Mouse (Mus musculus) midbrain, embryonic 11.5 days (tissue): ENCODE measurements around the gene Tmprss11c. TPM values are rescaled to one million over a fixed set of nuclear protein-coding genes. Genes with fewer than 3 reads are reported as not detected.
"Not testable (repeated sequence)": the region's sequence is repeated elsewhere in the genome, so short reads cannot be mapped to it uniquely, and the experiment has no call there.

Experiments
- ATAC-seq: fragments of 200-750 bp; cut with Nextera tagmentation; 2 replicates; pipeline ENCODE4 v1.8.0; 2017; ENCODE audit warnings: moderate TSS enrichment, moderate library complexity; ENCODE audit not compliant: low FRiP score
- DNase-seq: peaks from one replicate; pipeline ENCODE4 v3.0.0; 2015; ENCODE audit warnings: low spot score; ENCODE audit errors: missing footprints
- H3K27ac ChIP-seq: fragments of 300-500 bp; sonication (generic); 2 replicates; pipeline ENCODE4 v1.5.1; 2014; ENCODE audit warnings: low read depth, low read length
- H3K27me3 ChIP-seq: fragments of 300-500 bp; sonication (generic); 2 replicates; pipeline ENCODE4 v1.6.1; 2014; ENCODE audit warnings: mild to moderate bottlenecking, low read length, moderate library complexity, mixed read lengths; ENCODE audit not compliant: control insufficient read depth, insufficient read depth
- H3K36me3 ChIP-seq: fragments of 300-500 bp; sonication (generic); 2 replicates; pipeline ENCODE4 v1.6.1; 2014; ENCODE audit warnings: mild to moderate bottlenecking, low read length, moderate library complexity, mixed read lengths; ENCODE audit not compliant: control insufficient read depth, insufficient read depth
- H3K4me1 ChIP-seq: fragments of 300-500 bp; sonication (generic); 2 replicates; pipeline ENCODE4 v1.6.1; 2014; ENCODE audit warnings: low read length; ENCODE audit not compliant: control insufficient read depth, insufficient read depth
- H3K4me2 ChIP-seq: fragments of 300-500 bp; sonication (generic); 2 replicates; pipeline ENCODE4 v1.6.1; 2014; ENCODE audit warnings: mild to moderate bottlenecking, moderate library complexity
- H3K4me3 ChIP-seq: fragments of 300-500 bp; sonication (generic); 2 replicates; pipeline ENCODE4 v1.5.1; 2014; ENCODE audit warnings: low read depth, low read length
- H3K9ac ChIP-seq: fragments of 300-500 bp; sonication (generic); 2 replicates; pipeline ENCODE4 v1.6.1; 2014; ENCODE audit warnings: low read length
- H3K9me3 ChIP-seq: fragments of 300-500 bp; sonication (generic); 2 replicates; pipeline ENCODE4 v1.6.1; 2016; ENCODE audit warnings: low read length; ENCODE audit not compliant: control insufficient read depth
- WGBS: fragments of 180-500 bp; shearing (Covaris S2); extraction: QIAGEN DNeasy Blood & Tissue Kit; methylation state at CpG from one replicate; pipeline ENCODE4 v1.1.7; 2014; 5-methylcytosine and 5-hydroxymethylcytosine counted together
- polyA plus RNA-seq: library from polyadenylated mRNA; unstranded; fragments of >200 nt; fragmentation: Nextera tagmentation; extraction: Ambion mirVana; gene quantifications from 2 replicates; pipeline ENCODE4 v1.2.1, GENCODE M21; 2014

Gene Tmprss11c
- polyA plus RNA-seq = not detected in 2 replicates

- Histone ChIP-seq H3K4me3 (no peak within 1 kb of the TSS), H3K9me3 (no peaks in the 10 kb centered on the region), H3K9ac (no peak within 1 kb of the TSS), H3K27ac (no peak within 1 kb of the TSS), H3K4me2 (no peak within 1 kb of the TSS), H3K27me3 (no peaks in the 10 kb centered on the region), H3K4me1 (no peaks in the 10 kb centered on the region), H3K36me3 (no peaks in the 10 kb centered on the region)
- DNase-seq = no peak
- 81% methylated on average over 4 of the region's 4 CpGs for WGBS
- ATAC-seq = no peak
These were observed at the start of gene Tmprss11c for GRCm38 (mm10) chr5:86289208-86289607. Gene Tmprss11c, minus strand, starts transcription at chr5:86289308.

- not testable (repeated sequence) for DNase-seq, H3K27ac ChIP-seq, H3K9me3 ChIP-seq, H3K9ac ChIP-seq, H3K4me1 ChIP-seq, H3K36me3 ChIP-seq, H3K27me3 ChIP-seq
- peak overlapping the region; percentile 23 for H3K4me3 ChIP-seq
- peak overlapping the region; percentile 28; the same call in 1 of the 2 replicates for H3K4me2 ChIP-seq
- ATAC-seq = peak; percentile 84
- 52% methylated on average over 26 of the region's 30 CpGs for WGBS
These were observed 29.2 kb upstream of the Tmprss11c start for GRCm38 (mm10) chr5:86318018-86318956.

GRCm38 (mm10) chr5:86306116-86306515, 17.0 kb upstream of the Tmprss11c start:
- no peak for DNase-seq
- Histone ChIP-seq H3K27ac (no peak overlapping the region), H3K9ac (no peak overlapping the region), H3K36me3 (no peaks in the 10 kb centered on the region), H3K27me3 (no peaks in the 10 kb centered on the region), H3K9me3 (no peaks in the 10 kb centered on the region), H3K4me1 (no peaks in the 10 kb centered on the region), H3K4me2 (no peak overlapping the region), H3K4me3 (no peak overlapping the region)
- 90% methylated on average over 5 of the region's 5 CpGs for WGBS
- no peak for ATAC-seq

GRCm38 (mm10) chr5:86303877-86304276, 14.8 kb upstream of the Tmprss11c start:
- ATAC-seq (no peak), DNase-seq (no peak)
- Histone ChIP-seq H3K36me3 (no peaks in the 10 kb centered on the region), H3K27me3 (no peaks in the 10 kb centered on the region), H3K4me3 (no peak overlapping the region), H3K9me3 (no peaks in the 10 kb centered on the region), H3K9ac (no peak overlapping the region), H3K4me2 (no peak overlapping the region), H3K4me1 (no peaks in the 10 kb centered on the region), H3K27ac (no peak overlapping the region)
- WGBS = 85% methylated on average over 8 of the region's 8 CpGs

GRCm38 (mm10) chr5:86246559-86246958, 42.5 kb downstream of the Tmprss11c start:
- H3K9me3 ChIP-seq = no peaks in the 10 kb centered on the region
- H3K27ac ChIP-seq = no peak overlapping the region
- no peak overlapping the region for H3K4me3 ChIP-seq
- H3K27me3 ChIP-seq = no peaks in the 10 kb centered on the region
- H3K36me3 ChIP-seq = no peaks in the 10 kb centered on the region
- no peak for ATAC-seq
- no peak for DNase-seq
- H3K9ac ChIP-seq = no peak overlapping the region
- H3K4me2 ChIP-seq = no peak overlapping the region
- no peaks in the 10 kb centered on the region for H3K4me1 ChIP-seq
- 92% methylated on average over 11 of the region's 11 CpGs for WGBS

GRCm38 (mm10) chr5:86244880-86245279, 44.2 kb downstream of the Tmprss11c start:
- Histone ChIP-seq H3K4me2 (no peak overlapping the region), H3K27ac (no peak overlapping the region), H3K36me3 (no peaks in the 10 kb centered on the region), H3K27me3 (no peaks in the 10 kb centered on the region), H3K9me3 (no peaks in the 10 kb centered on the region), H3K4me3 (no peak overlapping the region), H3K9ac (no peak overlapping the region), H3K4me1 (no peaks in the 10 kb centered on the region)
- no peak for DNase-seq
- ATAC-seq = no peak
- WGBS = 74% methylated on average over 1 of the region's 1 CpGs

- no peak overlapping the region for H3K9ac ChIP-seq
- no peaks in the 10 kb centered on the region for H3K36me3 ChIP-seq
- no peak overlapping the region for H3K4me3 ChIP-seq
- no peaks in the 10 kb centered on the region for H3K27me3 ChIP-seq
- ATAC-seq (no peak), DNase-seq (no peak)
- no peak overlapping the region for H3K27ac ChIP-seq
- no peak overlapping the region for H3K4me2 ChIP-seq
- no peaks in the 10 kb centered on the region for H3K9me3 ChIP-seq
- no peaks in the 10 kb centered on the region for H3K4me1 ChIP-seq
- 85% methylated on average over 3 of the region's 3 CpGs for WGBS
These were observed 44.8 kb downstream of the Tmprss11c start for GRCm38 (mm10) chr5:86244275-86244674.

GRCm38 (mm10) chr5:86227156-86227853, 61.8 kb downstream of the Tmprss11c start:
- Histone ChIP-seq H3K36me3 (no peaks in the 10 kb centered on the region), H3K27me3 (no peaks in the 10 kb centered on the region), H3K27ac (no peak overlapping the region), H3K9ac (no peak overlapping the region), H3K4me2 (no peak overlapping the region), H3K4me3 (no peak overlapping the region), H3K4me1 (no peaks in the 10 kb centered on the region), H3K9me3 (no peaks in the 10 kb centered on the region)
- DNase-seq (no peak), ATAC-seq (no peak)
- WGBS = 93% methylated on average over 5 of the region's 5 CpGs

GRCm38 (mm10) chr5:86197801-86198200, 91.3 kb downstream of the Tmprss11c start, which contains the start of gene Gnrhr:
Gene Gnrhr, minus strand, starts transcription at chr5:86197901.
- Histone ChIP-seq H3K4me1 (no peaks in the 10 kb centered on the region), H3K4me2 (no peak within 1 kb of the TSS), H3K27me3 (no peaks in the 10 kb centered on the region), H3K9ac (no peak within 1 kb of the TSS), H3K9me3 (no peaks in the 10 kb centered on the region), H3K4me3 (no peak within 1 kb of the TSS), H3K27ac (no peak within 1 kb of the TSS), H3K36me3 (no peaks in the 10 kb centered on the region)
- WGBS = 92% methylated on average over 10 of the region's 10 CpGs
- DNase-seq (no peak), ATAC-seq (no peak)
